Mouse (Mus musculus): ENCODE measurements around the gene Gpr65.
"Not testable (repeated sequence)": the region's sequence is repeated elsewhere in the genome, so short reads cannot be mapped to it uniquely, and the experiment has no call there.

The Gpr65 gene

GRCm38 (mm10) chr12:98272433-98272832 is 4.0 kb downstream of the Gpr65 start:
- in situ Hi-C loops (cut with MboI; ENCODE audit: low pct_unique_long_range_greater_than_20kb in 1 of 2, low sequenced_read_pairs in 2 of 2, unreplicated experiment in 1 of 2), result no loop called here

- in situ Hi-C loops (cut with MboI; ENCODE audit: low pct_unique_long_range_greater_than_20kb in 1 of 2, low sequenced_read_pairs in 2 of 2, unreplicated experiment in 1 of 2), result no loop called here
These were observed 12.1 kb downstream of the Gpr65 start for GRCm38 (mm10) chr12:98280530-98280929.

- in situ Hi-C loops (cut with MboI; ENCODE audit: low pct_unique_long_range_greater_than_20kb in 1 of 2, low sequenced_read_pairs in 2 of 2, unreplicated experiment in 1 of 2), result no loop called here
These were observed 12.6 kb downstream of the Gpr65 start for GRCm38 (mm10) chr12:98280996-98281395.

GRCm38 (mm10) chr12:98282776-98283486 is 14.5 kb downstream of the Gpr65 start:
- in situ Hi-C loops (cut with MboI; ENCODE audit: low pct_unique_long_range_greater_than_20kb in 1 of 2, low sequenced_read_pairs in 2 of 2, unreplicated experiment in 1 of 2), result no loop called here

GRCm38 (mm10) chr12:98283487-98283860 is 15.0 kb downstream of the Gpr65 start:
- in situ Hi-C loops (cut with MboI; ENCODE audit: low pct_unique_long_range_greater_than_20kb in 1 of 2, low sequenced_read_pairs in 2 of 2, unreplicated experiment in 1 of 2), result no loop called here

- in situ Hi-C loops (cut with MboI; ENCODE audit: low pct_unique_long_range_greater_than_20kb in 1 of 2, low sequenced_read_pairs in 2 of 2, unreplicated experiment in 1 of 2), result no loop called here
These were observed 16.0 kb downstream of the Gpr65 start for GRCm38 (mm10) chr12:98284477-98284876.

- in situ Hi-C loops (cut with MboI; ENCODE audit: low pct_unique_long_range_greater_than_20kb in 1 of 2, low sequenced_read_pairs in 2 of 2, unreplicated experiment in 1 of 2), result no loop called here
These were observed 22.0 kb downstream of the Gpr65 start for GRCm38 (mm10) chr12:98290475-98290874.

GRCm38 (mm10) chr12:98292278-98292677 is 23.8 kb downstream of the Gpr65 start:
- in situ Hi-C loops (cut with MboI; ENCODE audit: low pct_unique_long_range_greater_than_20kb in 1 of 2, low sequenced_read_pairs in 2 of 2, unreplicated experiment in 1 of 2), result no loop called here

GRCm38 (mm10) chr12:98294241-98294640 is 25.8 kb downstream of the Gpr65 start:
- in situ Hi-C loops (cut with MboI; ENCODE audit: low pct_unique_long_range_greater_than_20kb in 1 of 2, low sequenced_read_pairs in 2 of 2, unreplicated experiment in 1 of 2), result no loop called here

- in situ Hi-C loops (cut with MboI; ENCODE audit: low pct_unique_long_range_greater_than_20kb in 1 of 2, low sequenced_read_pairs in 2 of 2, unreplicated experiment in 1 of 2), result no loop called here
These were observed 33.5 kb downstream of the Gpr65 start for GRCm38 (mm10) chr12:98301980-98302379.

GRCm38 (mm10) chr12:98303013-98303412 is 34.6 kb downstream of the Gpr65 start:
- in situ Hi-C loops (cut with MboI; ENCODE audit: low pct_unique_long_range_greater_than_20kb in 1 of 2, low sequenced_read_pairs in 2 of 2, unreplicated experiment in 1 of 2), result no loop called here

GRCm38 (mm10) chr12:98307179-98307915 is 38.9 kb downstream of the Gpr65 start:
- in situ Hi-C loops (cut with MboI; ENCODE audit: low pct_unique_long_range_greater_than_20kb in 1 of 2, low sequenced_read_pairs in 2 of 2, unreplicated experiment in 1 of 2), result no loop called here

- in situ Hi-C loops (cut with MboI; ENCODE audit: low pct_unique_long_range_greater_than_20kb in 1 of 2, low sequenced_read_pairs in 2 of 2, unreplicated experiment in 1 of 2), result no loop called here
These were observed 43.1 kb downstream of the Gpr65 start for GRCm38 (mm10) chr12:98311376-98312083.

GRCm38 (mm10) chr12:98315924-98316323 is 47.5 kb downstream of the Gpr65 start:
- in situ Hi-C loops (cut with MboI; ENCODE audit: low pct_unique_long_range_greater_than_20kb in 1 of 2, low sequenced_read_pairs in 2 of 2, unreplicated experiment in 1 of 2), result no loop called here

- in situ Hi-C loops (cut with MboI; ENCODE audit: low pct_unique_long_range_greater_than_20kb in 1 of 2, low sequenced_read_pairs in 2 of 2, unreplicated experiment in 1 of 2), result no loop called here
These were observed 49.4 kb downstream of the Gpr65 start for GRCm38 (mm10) chr12:98317718-98318340.

- in situ Hi-C loops (cut with MboI; ENCODE audit: low pct_unique_long_range_greater_than_20kb in 1 of 2, low sequenced_read_pairs in 2 of 2, unreplicated experiment in 1 of 2), result no loop called here
These were observed 54.0 kb downstream of the Gpr65 start for GRCm38 (mm10) chr12:98322426-98322825.

GRCm38 (mm10) chr12:98324170-98324569 is 55.7 kb downstream of the Gpr65 start:
- in situ Hi-C loops (cut with MboI; ENCODE audit: low pct_unique_long_range_greater_than_20kb in 1 of 2, low sequenced_read_pairs in 2 of 2, unreplicated experiment in 1 of 2), result not testable (repeated sequence)
